Mouse (Mus musculus): ENCODE measurements at regions not wholly inside any gene's neighbourhood (a gene's known extent, or its start where the extent isn't known, plus 50 kb on each side); places are given as distances from the start of the nearest gene placed in this dataset.
"Not testable (repeated sequence)": the region's sequence is repeated elsewhere in the genome, so short reads cannot be mapped to it uniquely, and the experiment has no call there.

DNA sequence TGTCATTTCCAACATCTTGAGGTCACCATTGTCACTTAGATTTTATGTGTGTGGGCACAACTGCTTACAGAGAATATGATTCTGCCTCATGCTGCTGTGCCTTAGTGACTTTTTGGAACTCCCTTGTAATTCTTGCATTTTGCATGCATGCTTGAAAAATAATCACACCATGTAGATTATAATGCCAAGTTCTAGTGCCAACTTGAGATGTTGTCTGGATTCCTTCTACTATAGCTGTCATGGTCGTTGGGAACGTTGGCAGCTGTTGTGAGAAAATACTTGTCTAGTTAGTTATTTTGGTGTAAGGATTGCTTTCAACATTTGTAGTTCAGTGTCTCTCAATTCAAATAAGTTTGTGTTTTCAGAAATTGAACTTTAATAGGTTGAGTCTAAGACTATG is 365.6 kb upstream of the Nectin3 start:
- Histone ChIP-seq H3K36me3 (replicated peaks) (no peaks in the 10 kb centered on the region), H3K4me3 (no peak overlapping the region), H3K4me1 (no peaks in the 10 kb centered on the region), H3K27me3 (ENCODE audit: poor library complexity, severe bottlenecking) (no peaks in the 10 kb centered on the region), H3K27ac (no peak overlapping the region), H3K9me3 (no peaks in the 10 kb centered on the region)
- 86% methylated on average over 2 of the region's 2 CpGs for WGBS
- no peak for DNase-seq (ENCODE audit: extremely low spot score, low spot score)

GRCm38 (mm10) chr16:46849534-46849933 is 351.2 kb upstream of the Nectin3 start:
- Histone ChIP-seq H3K9me3 (no peaks in the 10 kb centered on the region), H3K27ac (no peak overlapping the region), H3K4me3 (no peak overlapping the region), H3K36me3 (replicated peaks) (no peaks in the 10 kb centered on the region), H3K4me1 (peaks cover 14% of the 10 kb centered on the region), H3K27me3 (ENCODE audit: poor library complexity, severe bottlenecking) (peaks cover 26% of the 10 kb centered on the region; the same call in 1 of the 2 replicates)
- 93% methylated on average over 4 of the region's 4 CpGs for WGBS
- DNase-seq (ENCODE audit: extremely low spot score, low spot score), result no peak

- no peak for DNase-seq (ENCODE audit: extremely low spot score, low spot score)
- H3K27ac ChIP-seq, result no peak overlapping the region
- peaks cover 14% of the 10 kb centered on the region for H3K4me1 ChIP-seq
- H3K4me3 ChIP-seq, result no peak overlapping the region
- H3K36me3 ChIP-seq (replicated peaks), result no peaks in the 10 kb centered on the region
- no peaks in the 10 kb centered on the region for H3K9me3 ChIP-seq
- H3K27me3 ChIP-seq (ENCODE audit: poor library complexity, severe bottlenecking), result peaks cover 26% of the 10 kb centered on the region; the same call in 1 of the 2 replicates
These were observed 350.4 kb upstream of the Nectin3 start for GRCm38 (mm10) chr16:46848755-46849154.

DNA sequence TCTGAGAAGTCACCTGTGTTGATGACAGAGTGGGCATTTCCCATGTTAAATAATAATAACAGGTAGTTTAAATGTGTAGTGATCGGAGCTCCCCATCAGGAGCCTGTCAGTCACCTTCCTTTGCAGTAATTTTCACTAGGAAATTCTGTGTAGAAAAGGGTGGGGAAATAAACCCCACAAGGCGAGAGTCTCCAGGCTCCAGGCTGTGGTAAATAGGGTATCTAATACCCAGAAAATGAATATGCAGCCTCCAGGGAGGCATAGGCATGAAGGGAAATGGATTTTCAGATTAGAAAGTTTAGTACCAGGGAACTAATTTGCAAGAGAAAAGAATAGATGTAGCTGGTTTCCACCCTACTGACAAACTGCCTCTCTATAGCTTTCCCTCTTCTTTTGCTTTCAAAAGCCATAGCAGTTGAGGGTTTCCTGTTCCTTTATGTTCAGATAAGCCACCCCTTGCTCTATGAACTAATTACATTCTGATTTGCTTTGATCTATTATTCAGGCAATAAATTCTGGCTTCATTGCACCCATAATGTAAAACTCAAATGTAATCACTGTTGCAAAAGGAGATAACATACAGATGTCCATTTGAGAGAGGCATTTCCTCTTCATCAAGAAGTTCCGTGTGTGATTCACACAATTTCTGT is 349.5 kb upstream of the Nectin3 start:
- peaks cover 26% of the 10 kb centered on the region; the same call in 1 of the 2 replicates for H3K27me3 ChIP-seq (ENCODE audit: poor library complexity, severe bottlenecking)
- WGBS, result 53% methylated on average over 3 of the region's 3 CpGs

DNA sequence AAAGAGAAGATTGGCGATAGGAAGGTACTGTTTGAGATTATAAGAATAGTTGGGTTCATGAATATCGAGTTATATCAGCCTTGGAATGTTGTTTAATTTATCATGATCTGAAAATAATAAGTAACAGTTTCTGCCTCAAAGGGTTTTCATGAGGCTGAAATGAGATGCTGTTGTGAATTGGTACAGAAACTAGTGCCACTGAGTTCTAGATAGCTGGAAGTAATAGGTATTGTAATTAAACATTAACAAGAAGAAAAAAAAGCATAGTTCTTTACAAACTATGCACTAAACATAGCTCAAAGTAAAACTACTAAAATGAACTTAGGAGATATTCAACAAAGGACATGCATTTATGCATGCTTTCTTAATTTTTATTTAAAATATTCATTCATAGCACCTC is 342.9 kb upstream of the Nectin3 start:
- no peak for DNase-seq (ENCODE audit: extremely low spot score, low spot score)
- 91% methylated on average over 2 of the region's 2 CpGs for WGBS
- H3K27me3 ChIP-seq (ENCODE audit: poor library complexity, severe bottlenecking), result no peaks in the 10 kb centered on the region
- H3K9me3 ChIP-seq, result no peaks in the 10 kb centered on the region
- no peaks in the 10 kb centered on the region for H3K36me3 ChIP-seq (replicated peaks)
- H3K27ac ChIP-seq, result no peak overlapping the region
- H3K4me1 ChIP-seq, result peaks cover 3% of the 10 kb centered on the region; the same call in 1 of the 2 replicates
- H3K4me3 ChIP-seq, result no peak overlapping the region

More for the DNA sequence above, 349.5 kb upstream of the Nectin3 start:
- Histone ChIP-seq H3K4me3 (no peak overlapping the region), H3K36me3 (replicated peaks) (no peaks in the 10 kb centered on the region), H3K9me3 (no peaks in the 10 kb centered on the region), H3K27ac (no peak overlapping the region), H3K4me1 (peaks cover 10% of the 10 kb centered on the region)
- DNase-seq (ENCODE audit: extremely low spot score, low spot score), result no peak

DNA sequence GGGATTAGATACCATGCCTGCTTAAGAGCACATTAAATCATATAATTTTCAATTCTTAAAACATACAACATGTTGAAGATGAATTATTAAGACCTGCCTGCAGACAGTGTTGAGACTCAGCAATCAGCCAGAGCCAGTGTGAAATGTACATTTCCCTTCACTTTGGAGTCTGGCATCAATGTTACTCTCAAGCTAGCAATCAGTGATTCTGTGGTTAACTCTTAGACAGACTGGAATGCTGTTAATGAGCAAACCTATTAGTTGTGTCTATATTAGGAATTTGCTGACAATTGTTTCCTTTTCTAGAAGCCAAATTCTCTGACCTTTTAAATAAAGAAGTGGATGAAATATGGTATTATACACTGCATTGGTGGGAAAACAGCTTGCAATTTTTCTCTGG is 342.4 kb upstream of the Nectin3 start:
- Histone ChIP-seq H3K9me3 (no peaks in the 10 kb centered on the region), H3K36me3 (replicated peaks) (no peaks in the 10 kb centered on the region), H3K27me3 (ENCODE audit: poor library complexity, severe bottlenecking) (no peaks in the 10 kb centered on the region), H3K4me1 (peaks cover 3% of the 10 kb centered on the region; the same call in 1 of the 2 replicates), H3K4me3 (no peak overlapping the region), H3K27ac (no peak overlapping the region)
- DNase-seq (ENCODE audit: extremely low spot score, low spot score), result no peak

GRCm38 (mm10) chr16:46825147-46825546 is 326.8 kb upstream of the Nectin3 start:
- DNase-seq (ENCODE audit: extremely low spot score, low spot score), result no peak
- no peaks in the 10 kb centered on the region for H3K27me3 ChIP-seq (ENCODE audit: poor library complexity, severe bottlenecking)
- no peaks in the 10 kb centered on the region for H3K36me3 ChIP-seq (replicated peaks)
- H3K4me3 ChIP-seq, result no peak overlapping the region
- 90% methylated on average over 2 of the region's 2 CpGs for WGBS
- H3K27ac ChIP-seq, result no peak overlapping the region
- no peaks in the 10 kb centered on the region; the same call in 1 of the 2 replicates for H3K4me1 ChIP-seq
- no peaks in the 10 kb centered on the region; the same call in 1 of the 2 replicates for H3K9me3 ChIP-seq

DNA sequence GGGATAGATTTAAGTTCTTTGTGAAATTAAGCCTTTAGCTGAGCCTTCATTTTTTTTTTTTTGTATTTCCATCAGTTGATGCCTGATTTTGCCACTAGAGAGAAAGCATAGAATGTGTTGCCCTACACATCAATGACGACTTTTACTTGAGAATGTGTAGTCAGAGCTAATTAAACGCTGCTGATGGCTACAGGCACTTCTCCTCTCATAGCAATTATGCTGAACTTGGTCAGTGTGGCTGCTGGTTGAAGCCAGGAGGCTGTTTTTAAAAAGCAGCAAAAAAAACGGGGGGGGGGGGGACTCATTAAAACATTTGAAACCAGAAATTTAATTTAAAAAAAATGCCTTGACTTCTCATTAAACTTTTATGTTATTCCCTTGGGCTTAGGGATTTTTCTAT is 324.4 kb upstream of the Nectin3 start:
- H3K36me3 ChIP-seq (replicated peaks), result no peaks in the 10 kb centered on the region
- H3K27me3 ChIP-seq (ENCODE audit: poor library complexity, severe bottlenecking), result no peaks in the 10 kb centered on the region
- H3K27ac ChIP-seq, result no peak overlapping the region
- H3K4me1 ChIP-seq, result peaks cover 4% of the 10 kb centered on the region; the same call in 1 of the 2 replicates
- DNase-seq (ENCODE audit: extremely low spot score, low spot score), result no peak
- H3K4me3 ChIP-seq, result no peak overlapping the region
- WGBS, result 52% methylated on average over 3 of the region's 3 CpGs
- H3K9me3 ChIP-seq, result no peaks in the 10 kb centered on the region

- no peak overlapping the region for H3K4me3 ChIP-seq
- H3K36me3 ChIP-seq (replicated peaks), result no peaks in the 10 kb centered on the region
- H3K4me1 ChIP-seq, result peaks cover 4% of the 10 kb centered on the region; the same call in 1 of the 2 replicates
- WGBS, result 97% methylated on average over 1 of the region's 1 CpGs
- no peak overlapping the region for H3K27ac ChIP-seq
- H3K27me3 ChIP-seq (ENCODE audit: poor library complexity, severe bottlenecking), result no peaks in the 10 kb centered on the region
- DNase-seq (ENCODE audit: extremely low spot score, low spot score), result no peak
- H3K9me3 ChIP-seq, result no peaks in the 10 kb centered on the region
These were observed 319.9 kb upstream of the Nectin3 start for GRCm38 (mm10) chr16:46818215-46818614.

DNA sequence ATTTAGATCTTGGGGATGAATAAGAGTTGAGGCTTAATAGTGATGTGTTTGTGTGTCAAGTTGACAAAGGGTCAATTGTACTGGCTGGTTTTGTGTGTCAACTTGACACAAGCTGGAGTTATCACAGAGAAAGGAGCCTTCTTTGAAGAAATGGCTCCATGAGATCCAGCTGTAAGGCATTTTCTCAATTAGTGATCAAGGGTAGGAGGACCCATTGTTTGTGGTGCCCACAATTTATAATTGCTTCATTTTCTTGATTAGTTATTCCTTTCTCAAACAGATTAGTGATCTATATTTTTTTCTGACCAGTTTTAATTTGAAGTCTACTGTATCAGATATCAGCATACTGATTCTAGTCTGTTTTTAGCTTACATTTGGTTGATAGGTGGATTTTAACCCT is 313.5 kb upstream of the Nectin3 start:
- DNase-seq (ENCODE audit: extremely low spot score, low spot score); H3K27ac ChIP-seq; H3K27me3 ChIP-seq (ENCODE audit: poor library complexity, severe bottlenecking); H3K4me3 ChIP-seq; H3K9me3 ChIP-seq; H3K36me3 ChIP-seq (replicated peaks): not testable (repeated sequence)
- peaks cover 11% of the 10 kb centered on the region for H3K4me1 ChIP-seq

DNA sequence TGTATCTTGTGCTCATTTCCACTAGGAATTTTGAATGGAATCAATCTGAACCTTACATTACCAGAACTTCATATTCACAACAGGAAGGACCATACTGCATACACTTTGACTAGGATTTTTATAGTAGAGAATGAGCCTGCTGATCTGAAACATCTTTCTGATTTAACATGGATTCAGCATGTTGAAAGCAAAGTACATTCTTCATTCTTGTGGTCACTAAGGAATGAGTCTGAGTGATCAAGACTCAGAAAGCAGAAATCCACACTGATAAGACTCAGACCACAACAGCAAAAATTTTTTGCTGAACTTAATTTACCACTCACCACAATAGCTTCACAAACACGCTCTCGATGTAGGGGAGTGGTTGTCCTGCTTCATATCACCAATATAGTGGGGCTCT is 309.2 kb upstream of the Nectin3 start:
- Histone ChIP-seq H3K4me1 (peaks cover 11% of the 10 kb centered on the region), H3K27me3 (ENCODE audit: poor library complexity, severe bottlenecking) (no peaks in the 10 kb centered on the region), H3K9me3 (no peaks in the 10 kb centered on the region), H3K36me3 (replicated peaks) (no peaks in the 10 kb centered on the region), H3K4me3 (no peak overlapping the region), H3K27ac (no peak overlapping the region)
- WGBS, result 95% methylated on average over 2 of the region's 2 CpGs
- no peak for DNase-seq (ENCODE audit: extremely low spot score, low spot score)

DNA sequence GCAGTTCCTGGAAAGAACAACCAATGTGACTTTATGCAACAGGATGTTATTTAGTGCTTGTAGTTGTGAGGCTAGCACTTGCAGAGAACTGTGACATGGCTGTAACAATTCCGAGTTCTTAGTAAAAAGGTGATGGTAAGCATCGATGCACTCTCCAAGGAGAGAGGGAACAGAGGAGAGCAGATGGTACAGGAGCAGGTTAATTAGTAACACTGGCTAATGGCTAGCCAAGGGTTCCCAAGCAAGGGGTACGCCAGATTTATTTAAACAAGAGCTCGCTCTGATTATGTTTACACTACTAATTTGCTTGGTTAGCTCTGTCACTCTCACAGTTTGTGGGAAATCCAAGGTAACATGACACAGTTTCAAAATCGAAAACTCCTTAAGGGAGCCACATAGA is 278.0 kb upstream of the Nectin3 start:
- H3K36me3 ChIP-seq (replicated peaks), result no peaks in the 10 kb centered on the region
- H3K4me1 ChIP-seq, result 0 out of 2 replicates have a peak, but pooled peaks cover 3% of the 10 kb centered on the region
- 83% methylated on average over 5 of the region's 5 CpGs for WGBS
- no peak overlapping the region for H3K27ac ChIP-seq
- DNase-seq (ENCODE audit: extremely low spot score, low spot score), result no peak
- H3K4me3 ChIP-seq, result no peak overlapping the region
- H3K9me3 ChIP-seq, result no peaks in the 10 kb centered on the region
- H3K27me3 ChIP-seq (ENCODE audit: poor library complexity, severe bottlenecking), result no peaks in the 10 kb centered on the region

GRCm38 (mm10) chr16:46769383-46769782 is 271.1 kb upstream of the Nectin3 start:
- H3K27ac ChIP-seq, result no peak overlapping the region
- DNase-seq (ENCODE audit: extremely low spot score, low spot score), result no peak
- WGBS, result 66% methylated on average over 4 of the region's 4 CpGs
- H3K36me3 ChIP-seq (replicated peaks), result no peaks in the 10 kb centered on the region
- no peaks in the 10 kb centered on the region for H3K27me3 ChIP-seq (ENCODE audit: poor library complexity, severe bottlenecking)
- H3K4me3 ChIP-seq, result no peak overlapping the region
- H3K4me1 ChIP-seq, result no peaks in the 10 kb centered on the region; the same call in 1 of the 2 replicates
- H3K9me3 ChIP-seq, result no peaks in the 10 kb centered on the region

DNA sequence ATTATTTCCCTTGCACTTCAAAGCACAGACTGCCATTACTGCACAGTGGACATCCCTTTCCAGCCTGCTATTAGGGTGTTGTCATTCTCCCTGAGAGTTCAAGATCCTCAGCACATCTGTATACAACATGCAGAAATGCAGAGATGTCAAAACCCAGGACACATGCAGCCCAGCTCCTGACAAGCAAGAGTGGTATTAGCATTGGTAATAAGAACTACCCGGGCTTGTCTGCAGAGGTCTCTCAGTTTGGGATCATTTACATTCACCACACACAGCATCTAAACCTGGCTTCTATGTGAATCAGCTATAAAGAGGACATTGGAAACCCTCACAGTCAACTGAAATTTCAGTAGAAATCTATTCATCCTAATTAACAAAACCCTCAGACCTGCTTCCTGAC is 270.1 kb upstream of the Nectin3 start:
- Histone ChIP-seq H3K36me3 (replicated peaks) (no peaks in the 10 kb centered on the region), H3K27ac (no peak overlapping the region), H3K4me3 (no peak overlapping the region), H3K4me1 (no peaks in the 10 kb centered on the region; the same call in 1 of the 2 replicates), H3K27me3 (ENCODE audit: poor library complexity, severe bottlenecking) (no peaks in the 10 kb centered on the region), H3K9me3 (no peaks in the 10 kb centered on the region)
- no peak for DNase-seq (ENCODE audit: extremely low spot score, low spot score)
- WGBS, result 75% methylated on average over 1 of the region's 1 CpGs
